Mouse (Mus musculus) kidney, postnatal 14 days (tissue): Measurements from ENCODE around the gene Ptprn2.
A peak's percentile ranks its signal among the peaks of the same experiment; 100 is the strongest.

Experiments used
- DNase-seq: peaks from one replicate; pipeline ENCODE4 v3.0.0; 2022; ENCODE audit warnings: mixed read lengths

Gene Ptprn2

GRCm38 (mm10) chr12:117152366-117153165, 667.0 kb downstream of the Ptprn2 start:
- DNase-seq, result no peak

- DNase-seq, result no peak
Measured at GRCm38 (mm10) chr12:117153166-117153480, 667.6 kb downstream of the Ptprn2 start.

- DNase-seq, result peak; percentile 54
Measured at GRCm38 (mm10) chr12:117153671-117154355, 668.3 kb downstream of the Ptprn2 start.

GRCm38 (mm10) chr12:117154356-117155243, 669.1 kb downstream of the Ptprn2 start:
- no peak for DNase-seq

GRCm38 (mm10) chr12:117155307-117156220, 670.0 kb downstream of the Ptprn2 start:
- DNase-seq, result no peak

- DNase-seq, result no peak
Measured at GRCm38 (mm10) chr12:117156256-117156655, 670.7 kb downstream of the Ptprn2 start.

- no peak for DNase-seq
Measured at GRCm38 (mm10) chr12:117156786-117157185, 671.3 kb downstream of the Ptprn2 start.

GRCm38 (mm10) chr12:117157249-117157648, 671.7 kb downstream of the Ptprn2 start:
- no peak for DNase-seq

- DNase-seq, result no peak
Measured at GRCm38 (mm10) chr12:117157660-117158386, 672.3 kb downstream of the Ptprn2 start.

- no peak for DNase-seq
Measured at GRCm38 (mm10) chr12:117158950-117159668, 673.6 kb downstream of the Ptprn2 start.

- no peak for DNase-seq
Measured at GRCm38 (mm10) chr12:117159669-117160210, 674.2 kb downstream of the Ptprn2 start.

- DNase-seq, result no peak
Measured at GRCm38 (mm10) chr12:117160211-117160891, 674.8 kb downstream of the Ptprn2 start.

- no peak for DNase-seq
Measured at GRCm38 (mm10) chr12:117162180-117162579, 676.7 kb downstream of the Ptprn2 start.

- DNase-seq, result no peak
Measured at GRCm38 (mm10) chr12:117163789-117164188, 678.3 kb downstream of the Ptprn2 start.

- no peak for DNase-seq
Measured at GRCm38 (mm10) chr12:117166266-117166665, 680.7 kb downstream of the Ptprn2 start.

GRCm38 (mm10) chr12:117169670-117170069, 684.1 kb downstream of the Ptprn2 start:
- DNase-seq, result no peak

GRCm38 (mm10) chr12:117172529-117172884, 687.0 kb downstream of the Ptprn2 start:
- DNase-seq, result no peak

GRCm38 (mm10) chr12:117172885-117173529, 687.5 kb downstream of the Ptprn2 start:
- DNase-seq, result no peak

- DNase-seq, result no peak
Measured at GRCm38 (mm10) chr12:117174189-117174588, 688.7 kb downstream of the Ptprn2 start.
